Mouse (Mus musculus) heart, postnatal 36 days (tissue): Measurements from ENCODE around the gene Pias4. TPM values are rescaled to one million over a fixed set of nuclear protein-coding genes. Genes with fewer than 3 reads are reported as not detected.
A peak's percentile ranks its signal among the peaks of the same experiment; 100 is the strongest.
"Not testable (repeated sequence)": the region's sequence is repeated elsewhere in the genome, so short reads cannot be mapped to it uniquely, and the experiment has no call there.

Source experiments
- DNase-seq, 2 experiments: peaks; one replicate each; pipeline ENCODE4 v3.0.0; 2021 to 2022
- intact Hi-C: fragments of 180-260 bp; cut with DNase I; formaldehyde crosslinking; loops from one replicate; pipeline ENCODE4 v1.15.1; 2025
- total RNA-seq, 2 experiments: library from RNA; stranded (reverse); gene quantifications; 2 replicates each; pipeline ENCODE4 v1.2.3; 2021

The Pias4 gene
- total RNA-seq, 2 experiments from 2014 or later = 14.0 to 17.1 TPM

DNA sequence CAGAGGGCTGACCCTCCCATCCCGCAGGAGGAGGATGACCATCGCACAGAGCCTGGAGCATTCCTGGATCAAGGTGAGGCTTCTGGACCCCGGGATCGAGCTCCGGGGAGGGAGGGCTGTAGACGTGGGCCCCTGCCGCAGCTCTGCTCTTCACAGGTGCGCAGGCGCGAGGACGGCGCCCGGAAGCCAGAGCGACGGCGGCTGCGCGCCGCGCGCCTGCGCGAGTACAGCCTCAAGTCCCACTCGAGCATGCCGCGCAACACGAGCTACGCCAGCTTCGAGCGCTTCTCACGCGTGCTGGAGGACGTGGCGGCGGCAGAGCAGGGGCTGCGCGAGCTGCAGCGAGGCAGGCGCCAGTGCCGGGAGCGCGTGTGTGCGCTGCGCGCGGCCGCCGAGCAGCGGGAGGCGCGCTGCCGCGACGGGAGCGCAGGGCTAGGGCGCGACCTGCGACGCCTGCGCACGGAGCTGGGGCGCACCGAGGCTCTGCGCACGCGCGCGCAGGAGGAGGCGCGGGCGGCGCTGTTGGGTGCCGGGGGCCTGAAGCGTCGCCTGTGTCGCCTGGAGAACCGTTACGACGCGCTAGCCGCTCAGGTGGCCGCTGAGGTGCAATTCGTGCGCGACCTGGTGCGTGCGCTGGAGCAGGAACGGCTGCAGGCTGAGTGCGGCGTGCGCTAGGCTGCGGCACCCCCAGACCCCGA, 24.7 kb upstream of the Pias4 start:
- intact Hi-C loops = loop anchor here (10.0 kb wide), 1 partner anchor 252 kb away; no protein-coding TSS in a partner anchor
- DNase-seq = peak; percentile 82 to 91

DNA sequence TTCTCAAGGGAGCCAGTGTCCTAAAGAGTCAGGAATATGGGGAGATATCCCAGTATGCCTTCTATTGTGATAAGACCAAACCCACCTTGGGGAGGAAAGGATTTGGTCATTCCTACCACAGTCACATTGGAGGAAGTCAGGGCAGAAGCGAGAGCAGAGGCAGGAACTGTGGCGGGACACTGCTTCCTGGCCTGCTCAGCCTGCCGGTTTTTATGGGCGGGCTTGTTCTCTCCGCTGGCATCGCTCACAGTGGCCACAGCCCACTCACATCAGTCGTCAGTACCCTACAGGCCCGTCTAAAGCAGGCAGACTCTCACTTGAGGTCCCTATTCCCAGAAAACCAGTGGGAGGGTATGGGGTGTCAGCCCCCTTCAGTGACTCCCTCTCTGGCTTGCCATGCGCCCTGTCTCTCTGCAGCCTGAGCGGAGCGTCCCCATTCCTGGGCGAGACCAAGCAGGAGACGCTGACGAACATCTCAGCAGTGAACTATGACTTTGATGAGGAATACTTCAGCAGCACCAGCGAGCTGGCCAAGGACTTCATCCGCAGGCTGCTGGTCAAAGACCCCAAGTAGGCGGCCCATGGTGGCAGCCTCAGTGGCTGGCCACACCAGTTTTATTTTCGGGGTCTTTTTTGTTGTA, 23.7 kb upstream of the Pias4 start:
- DNase-seq = peak in 1 of 2 experiments; percentile 28
- intact Hi-C loops = loop anchor here (10.0 kb wide), 1 partner anchor 253 kb away; no protein-coding TSS in a partner anchor

DNA sequence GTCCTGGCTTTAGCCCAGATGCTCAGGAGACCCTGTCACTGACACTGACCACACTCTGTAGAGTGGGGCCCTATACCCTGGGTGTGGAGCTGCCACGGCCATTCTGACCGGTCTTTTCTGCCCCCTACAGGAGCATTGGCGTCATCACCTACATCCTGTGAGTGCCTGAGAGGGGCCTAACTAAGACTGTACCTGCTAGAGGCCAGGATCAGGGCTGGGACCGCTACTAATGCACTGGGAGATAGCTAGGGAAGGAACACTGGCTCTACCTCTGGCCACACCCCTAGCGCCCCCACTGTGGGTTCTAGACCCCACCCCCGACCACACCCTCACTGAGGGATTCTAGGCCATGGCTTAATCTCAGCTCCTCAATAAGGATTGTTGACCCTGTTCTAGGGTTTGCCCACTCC, 23.2 kb upstream of the Pias4 start:
- intact Hi-C loops = loop anchor here (10.0 kb wide), 1 partner anchor 254 kb away; no protein-coding TSS in a partner anchor

DNA sequence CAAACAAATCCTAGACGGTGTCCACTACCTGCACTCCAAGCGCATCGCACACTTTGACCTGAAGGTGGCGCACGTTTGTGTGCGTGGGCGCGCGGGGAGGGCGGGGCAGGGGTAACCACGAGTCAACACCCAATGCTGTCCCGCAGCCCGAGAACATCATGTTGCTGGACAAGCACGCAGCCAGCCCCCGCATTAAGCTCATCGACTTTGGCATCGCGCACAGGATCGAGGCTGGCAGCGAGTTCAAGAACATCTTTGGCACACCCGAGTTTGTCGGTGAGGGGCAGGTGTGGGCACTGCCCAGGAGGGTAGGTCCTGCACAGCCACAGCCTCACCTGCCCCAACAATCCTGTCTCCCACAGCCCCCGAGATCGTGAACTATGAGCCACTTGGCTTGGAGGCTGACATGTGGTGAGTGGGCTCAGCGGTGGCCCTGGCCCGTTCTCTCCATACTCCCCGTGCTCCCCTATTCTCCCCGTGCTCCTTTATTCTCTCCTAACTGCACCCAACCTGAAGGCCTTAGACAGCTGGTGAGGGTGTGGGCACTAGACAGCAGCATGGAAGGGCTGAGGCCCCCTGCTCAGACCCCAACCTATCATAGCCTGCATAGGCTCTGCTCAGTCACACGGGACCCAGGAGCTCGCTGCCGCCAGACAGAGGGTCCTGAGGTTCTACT, 22.7 kb upstream of the Pias4 start:
- DNase-seq = no peak
- intact Hi-C loops = loop anchor here (10.0 kb wide), 1 partner anchor 254 kb away; no protein-coding TSS in a partner anchor

More for the DNA sequence above, 23.2 kb upstream of the Pias4 start:
- DNase-seq = no peak

DNA sequence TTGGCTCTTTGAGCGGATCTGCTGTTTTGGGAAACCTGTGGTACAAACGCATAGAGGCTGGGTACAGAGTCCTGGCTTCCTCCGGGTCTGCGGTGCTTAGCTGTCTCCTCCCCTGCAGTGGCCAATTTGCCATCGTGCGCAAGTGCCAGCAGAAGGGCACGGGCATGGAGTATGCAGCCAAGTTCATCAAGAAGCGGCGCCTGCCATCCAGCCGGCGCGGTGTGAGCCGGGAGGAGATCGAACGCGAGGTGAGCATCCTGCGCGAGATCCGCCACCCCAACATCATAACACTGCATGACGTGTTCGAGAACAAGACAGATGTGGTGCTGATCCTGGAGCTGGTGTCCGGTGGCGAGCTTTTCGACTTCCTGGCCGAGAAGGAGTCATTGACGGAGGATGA, 22.1 kb upstream of the Pias4 start:
- intact Hi-C loops = loop anchor here (10.0 kb wide), 1 partner anchor 255 kb away; no protein-coding TSS in a partner anchor
- no peak for DNase-seq

DNA sequence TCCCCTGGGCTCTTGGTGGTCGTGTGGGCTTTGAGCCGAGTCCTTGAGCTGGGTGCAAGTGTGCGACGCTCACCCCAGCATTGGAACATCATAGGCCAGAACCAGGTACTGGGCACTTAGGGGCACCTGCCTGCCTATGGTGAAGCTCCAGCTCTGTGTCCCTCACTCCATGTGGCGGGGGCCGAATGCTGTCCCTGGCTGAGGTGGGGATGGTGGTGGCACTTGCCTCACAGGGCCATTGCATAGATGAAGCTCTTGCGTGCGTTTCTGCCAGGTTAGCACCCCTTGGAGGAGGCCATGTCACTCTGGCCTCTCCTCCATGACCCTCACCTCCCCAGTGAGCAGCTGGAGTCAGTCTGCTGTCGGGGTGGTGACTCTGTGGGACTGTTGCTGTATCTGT, 19.4 kb upstream of the Pias4 start:
- no peak for DNase-seq
- intact Hi-C loops = no loop called here

DNA sequence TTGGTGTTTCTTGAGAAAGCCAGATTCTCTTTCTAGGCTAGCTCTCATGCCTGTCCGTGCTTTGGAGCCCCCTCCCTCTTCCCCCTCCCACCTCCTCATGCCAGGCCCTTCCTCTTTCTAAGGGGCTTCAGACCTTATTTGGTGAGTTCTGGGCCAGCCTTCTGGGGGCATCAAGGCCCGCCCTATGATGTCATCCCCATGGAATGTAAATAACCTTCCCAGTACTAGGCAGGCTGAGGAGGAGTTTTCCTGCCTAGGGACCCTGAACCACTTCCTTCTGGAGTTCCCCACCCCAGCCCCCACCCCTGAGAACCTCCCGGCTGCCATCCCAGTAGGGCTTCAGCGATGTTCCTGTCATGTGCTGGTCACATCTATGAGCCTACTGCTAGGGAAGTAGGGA, 17.0 kb upstream of the Pias4 start:
- no peak for DNase-seq
- intact Hi-C loops = no loop called here

DNA sequence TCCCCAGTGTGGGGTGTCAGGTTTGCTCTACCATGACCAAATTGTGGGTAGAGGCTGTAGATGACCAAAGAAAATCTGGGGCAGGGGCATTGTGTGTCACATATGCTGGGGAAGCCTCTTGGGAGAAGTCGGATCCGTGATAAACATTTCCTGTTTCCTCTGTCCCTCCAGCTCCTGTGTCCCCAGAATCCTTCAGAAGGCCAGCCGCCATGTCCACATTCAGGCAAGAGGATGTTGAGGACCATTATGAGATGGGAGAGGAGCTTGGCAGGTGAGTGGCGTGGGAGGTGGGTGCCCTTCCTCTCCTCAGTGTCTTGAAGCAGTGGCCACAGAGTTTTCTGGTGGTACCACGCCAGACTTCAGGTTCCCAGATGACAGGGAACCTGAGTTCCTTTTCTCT, 16.1 kb upstream of the Pias4 start, which contains the start of gene 4930442H23Rik:
Gene 4930442H23Rik (minus strand): TSS at position 45 of the 400 bp plus-strand sequence.
- no peak for DNase-seq
- intact Hi-C loops = no loop called here

DNA sequence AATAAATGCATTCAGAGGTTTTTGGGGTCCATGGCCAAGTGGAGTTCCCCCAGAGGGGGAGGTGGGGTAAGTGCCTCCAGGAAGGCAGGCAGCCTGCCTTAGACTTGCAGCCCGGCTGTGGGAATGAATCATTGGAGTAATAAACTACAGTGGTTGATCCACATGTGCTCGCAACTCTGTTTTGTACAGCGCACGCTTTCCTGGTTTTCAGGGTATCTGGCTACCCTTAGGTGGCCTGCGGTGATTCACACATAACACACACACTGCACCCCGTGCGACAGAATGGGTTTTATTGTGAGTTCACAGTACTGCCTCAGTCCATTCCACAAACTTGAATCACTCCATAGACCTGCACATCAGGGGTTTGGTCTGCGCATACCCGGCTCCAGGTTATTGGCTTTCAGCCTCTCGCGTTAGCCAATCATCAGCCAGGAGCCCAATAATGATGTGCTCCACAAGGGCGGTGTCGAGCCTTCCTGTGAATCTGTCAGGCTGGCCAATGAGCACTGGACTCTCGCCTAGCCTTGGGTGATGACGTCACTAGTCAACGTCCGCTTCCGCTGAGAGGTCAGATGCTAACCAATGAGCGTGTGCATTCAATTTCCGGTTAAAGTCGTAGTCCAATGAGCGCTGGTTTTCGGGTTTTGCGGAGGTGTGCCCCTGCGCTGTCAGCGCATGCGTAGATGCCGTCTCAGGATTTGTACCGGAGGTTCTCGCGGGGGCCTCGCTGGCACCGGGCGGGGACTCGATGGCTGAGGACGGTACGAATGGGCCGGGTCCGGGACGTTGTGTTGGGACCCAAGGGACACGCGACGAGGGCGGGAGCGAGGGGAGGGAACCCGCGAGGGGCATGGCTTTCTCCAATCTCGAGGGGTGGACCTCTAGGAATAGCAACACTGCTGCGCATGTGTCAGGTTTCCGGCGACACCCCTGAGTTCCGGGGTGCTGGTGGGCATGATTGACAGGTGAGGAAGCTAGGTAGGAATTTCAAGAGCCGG, 14.9 kb upstream of the Pias4 start, which contains the start of gene Dapk3:
Gene Dapk3 (plus strand): TSS at position 670 of the 998 bp plus-strand sequence.
- DNase-seq = peak; percentile 90 to 96
- intact Hi-C loops = no loop called here

DNA sequence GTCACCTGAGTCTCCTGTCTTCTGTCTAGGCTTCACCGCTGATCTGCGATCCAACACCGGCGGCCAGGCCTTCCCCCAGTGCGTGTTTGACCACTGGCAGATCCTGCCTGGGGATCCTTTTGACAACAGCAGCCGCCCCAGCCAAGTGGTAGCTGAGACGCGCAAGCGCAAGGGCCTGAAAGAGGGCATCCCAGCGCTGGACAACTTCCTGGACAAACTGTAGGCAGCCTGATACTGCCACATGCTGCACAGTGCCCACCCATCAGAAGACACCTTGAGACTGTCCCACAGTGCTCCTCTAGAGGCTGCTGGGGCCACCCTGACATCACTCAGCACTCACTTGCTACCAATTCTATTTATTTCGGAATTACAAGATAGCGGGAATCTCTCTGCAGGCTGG, 14.1 kb upstream of the Pias4 start:
- intact Hi-C loops, DNase-seq: not testable (repeated sequence)

DNA sequence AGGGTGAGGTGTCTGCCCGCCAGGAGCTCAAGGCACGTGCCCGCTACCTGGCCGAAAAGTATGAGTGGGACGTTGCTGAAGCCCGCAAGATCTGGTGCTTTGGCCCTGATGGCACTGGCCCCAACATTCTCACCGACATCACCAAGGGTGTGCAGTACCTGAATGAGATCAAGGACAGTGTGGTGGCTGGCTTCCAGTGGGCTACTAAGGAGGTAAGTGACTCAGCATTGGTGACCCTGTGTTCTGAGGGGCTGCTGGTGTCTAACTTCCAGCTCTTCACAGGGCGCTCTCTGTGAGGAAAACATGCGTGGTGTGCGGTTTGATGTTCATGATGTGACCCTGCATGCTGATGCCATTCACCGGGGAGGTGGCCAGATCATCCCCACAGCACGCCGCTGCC, 13.2 kb upstream of the Pias4 start:
- no peak for DNase-seq
- intact Hi-C loops = no loop called here

DNA sequence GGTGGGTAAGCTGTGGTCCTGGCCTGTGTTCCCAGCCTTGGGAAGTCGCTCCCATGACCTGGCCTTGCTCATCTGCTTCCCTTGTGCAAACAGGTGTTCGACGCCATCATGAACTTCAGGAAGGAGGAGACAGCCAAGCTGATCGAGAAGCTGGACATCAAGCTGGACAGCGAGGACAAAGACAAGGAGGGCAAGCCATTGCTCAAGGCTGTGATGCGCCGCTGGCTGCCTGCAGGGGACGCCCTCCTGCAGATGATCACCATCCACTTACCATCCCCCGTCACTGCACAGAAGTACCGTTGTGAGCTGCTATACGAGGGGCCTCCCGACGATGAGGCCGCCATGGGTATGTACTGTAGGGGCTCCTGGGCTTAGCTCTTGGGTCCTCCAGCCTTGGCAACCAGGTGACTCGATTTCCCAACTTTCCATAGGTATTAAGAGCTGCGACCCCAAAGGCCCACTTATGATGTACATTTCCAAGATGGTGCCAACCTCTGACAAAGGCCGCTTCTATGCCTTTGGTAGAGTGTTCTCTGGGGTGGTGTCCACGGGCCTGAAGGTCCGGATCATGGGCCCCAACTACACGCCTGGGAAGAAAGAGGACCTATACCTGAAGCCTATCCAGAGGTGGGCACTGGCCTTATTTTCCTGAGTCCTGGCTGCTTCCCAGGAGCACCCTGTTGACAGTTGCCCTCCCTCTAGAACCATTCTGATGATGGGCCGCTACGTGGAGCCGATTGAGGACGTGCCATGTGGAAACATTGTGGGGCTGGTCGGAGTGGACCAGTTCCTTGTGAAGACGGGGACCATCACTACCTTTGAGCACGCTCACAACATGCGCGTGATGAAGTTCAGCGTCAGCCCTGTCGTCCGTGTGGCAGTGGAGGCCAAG, 12.0 kb upstream of the Pias4 start:
- no peak for DNase-seq
- intact Hi-C loops = loop anchor here (5.0 kb wide), 1 partner anchor 42 kb away; the partner anchor contains the start of gene Zbtb7a

DNA sequence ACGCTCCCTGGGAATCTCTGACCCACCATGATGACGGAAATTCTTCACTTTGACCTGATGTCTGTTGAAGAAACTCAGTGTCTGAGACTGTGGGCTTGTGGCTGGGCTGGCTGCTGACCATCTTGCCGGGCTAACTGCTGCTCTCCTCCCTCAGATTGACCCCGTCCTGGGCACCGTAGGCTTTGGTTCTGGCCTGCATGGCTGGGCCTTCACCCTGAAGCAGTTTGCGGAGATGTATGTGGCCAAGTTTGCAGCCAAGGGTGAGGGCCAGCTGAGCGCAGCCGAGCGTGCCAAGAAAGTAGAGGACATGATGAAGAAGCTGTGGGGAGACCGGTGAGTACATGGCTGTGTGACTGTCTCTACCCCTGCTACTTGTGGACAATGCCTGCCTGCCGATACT, 11.2 kb upstream of the Pias4 start:
- no peak for DNase-seq
- intact Hi-C loops = loop anchor here (5.0 kb wide), 1 partner anchor 42 kb away; the partner anchor contains the start of gene Zbtb7a

DNA sequence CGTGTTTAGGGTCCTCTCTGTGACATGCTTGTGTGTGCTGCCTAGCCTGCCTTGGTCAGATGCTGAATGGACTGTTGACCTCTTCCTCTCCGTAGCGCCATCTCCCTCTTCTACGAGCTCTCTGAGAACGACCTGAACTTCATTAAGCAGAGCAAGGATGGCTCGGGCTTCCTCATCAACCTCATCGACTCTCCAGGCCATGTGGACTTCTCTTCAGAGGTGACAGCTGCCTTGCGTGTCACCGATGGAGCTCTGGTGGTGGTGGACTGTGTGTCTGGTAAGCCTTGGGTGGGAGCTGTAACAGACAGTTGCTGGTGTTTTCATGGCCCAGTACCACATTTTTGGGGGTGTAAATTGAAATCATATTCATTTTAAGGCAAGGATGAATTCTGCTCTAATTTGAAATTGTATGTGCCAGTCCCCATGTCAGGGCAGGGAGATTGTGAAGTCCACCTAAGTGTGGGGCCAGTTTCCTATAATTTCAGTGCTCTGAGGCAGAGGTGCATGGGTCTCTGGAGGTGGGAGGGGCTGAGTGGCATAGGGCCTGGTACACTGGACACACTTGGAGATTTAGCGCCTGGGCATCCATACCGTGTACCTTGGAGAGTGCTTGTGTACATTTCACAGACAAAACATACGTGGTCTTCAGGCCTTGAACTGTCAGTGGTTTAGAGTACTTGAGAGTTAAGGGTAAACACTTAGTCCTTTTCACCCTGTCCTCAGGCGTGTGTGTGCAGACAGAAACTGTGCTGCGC, 10.4 kb upstream of the Pias4 start:
- intact Hi-C loops = loop anchor here (5.0 kb wide), 1 partner anchor 41 kb away; the partner anchor contains the start of gene Zbtb7a
- DNase-seq = no peak

DNA sequence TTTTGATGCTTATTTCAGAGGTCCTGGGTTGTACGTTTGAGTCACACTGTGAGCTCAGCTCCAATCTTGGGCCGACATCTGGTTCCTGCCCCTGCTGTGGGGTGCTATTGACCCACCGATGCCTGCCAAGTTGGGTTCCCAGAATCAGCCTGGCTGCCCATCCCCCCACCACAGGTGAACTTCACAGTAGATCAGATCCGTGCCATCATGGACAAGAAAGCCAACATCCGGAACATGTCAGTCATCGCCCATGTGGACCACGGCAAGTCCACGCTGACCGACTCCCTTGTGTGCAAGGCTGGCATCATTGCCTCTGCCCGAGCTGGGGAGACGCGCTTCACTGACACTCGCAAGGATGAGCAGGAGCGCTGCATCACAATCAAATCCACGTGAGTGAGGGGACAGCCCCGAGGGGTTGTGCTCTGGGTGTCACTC, 9.8 kb upstream of the Pias4 start:
- intact Hi-C loops = loop anchor here (5.0 kb wide), 1 partner anchor 40 kb away; the partner anchor contains the start of gene Zbtb7a
- peak in 1 of 2 experiments; percentile 45 for DNase-seq

DNA sequence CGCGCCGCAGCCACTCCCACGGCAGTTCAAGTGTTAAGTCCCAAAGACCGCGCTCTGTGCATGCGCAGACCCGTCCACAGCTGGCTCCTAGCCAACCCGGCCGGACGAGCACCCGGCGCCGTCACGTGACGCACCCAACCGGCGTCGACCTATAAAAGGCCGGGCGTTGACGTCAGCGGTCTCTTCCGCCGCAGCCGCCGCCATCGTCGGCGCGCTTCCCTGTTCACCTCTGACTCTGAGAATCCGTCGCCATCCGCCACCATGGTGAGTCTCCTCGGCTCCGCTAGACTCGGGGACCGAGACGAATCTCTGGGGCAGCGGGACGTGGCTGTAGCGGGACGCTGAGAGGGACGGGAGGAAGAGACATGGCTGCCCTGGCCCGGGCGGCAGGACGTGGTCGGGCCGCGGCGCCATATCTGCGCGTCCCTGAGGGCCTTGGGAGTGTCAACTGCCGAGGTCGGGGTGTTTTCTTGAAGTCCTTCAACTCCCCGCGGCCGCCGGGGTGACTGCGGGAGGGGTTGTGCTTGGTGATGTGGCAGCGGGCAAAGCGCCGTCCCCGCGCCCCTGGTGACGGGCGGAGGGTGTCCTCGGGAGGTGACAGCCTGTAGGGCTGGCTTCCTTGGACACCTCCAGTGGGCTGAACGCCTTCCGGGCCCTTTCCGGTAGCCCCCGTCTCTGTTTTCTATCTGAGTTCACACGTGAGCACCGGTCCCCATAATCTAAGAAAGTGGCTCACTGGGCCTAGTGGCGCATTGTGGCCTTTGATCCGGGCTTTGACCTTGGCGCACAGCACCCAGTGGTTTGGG, 8.9 kb upstream of the Pias4 start, which contains the start of gene Eef2:
Gene Eef2 (plus strand): TSS at position 166 of the 806 bp plus-strand sequence.
- intact Hi-C loops = loop anchor here (5.0 kb wide), 1 partner anchor 39 kb away; the partner anchor contains the start of gene Zbtb7a
- peak; percentile 100 for DNase-seq
